Mouse (Mus musculus) adrenal gland, postnatal 25 days (tissue): ENCODE results near the gene Hoxb4. TPM values are rescaled to one million over a fixed set of nuclear protein-coding genes. Genes with fewer than 3 reads are reported as not detected.

ENCODE experiments used
- DNase-seq: peaks from one replicate; pipeline ENCODE4 v3.0.0; 2021; ENCODE audit warnings: mixed read lengths
- microRNA-seq, 2 experiments: library from miRNA; unstranded; fragments of <30 nt; microRNA quantifications; one replicate each; pipeline ENCODE4 v1.2.0; 2021
- total RNA-seq: library from RNA; stranded (reverse); gene quantifications from 2 replicates; pipeline ENCODE4 v1.2.3, GENCODE M21; 2021

Hoxb4 gene
- total RNA-seq, 1 experiment from 2014 or later: 31.5 TPM

DNA sequence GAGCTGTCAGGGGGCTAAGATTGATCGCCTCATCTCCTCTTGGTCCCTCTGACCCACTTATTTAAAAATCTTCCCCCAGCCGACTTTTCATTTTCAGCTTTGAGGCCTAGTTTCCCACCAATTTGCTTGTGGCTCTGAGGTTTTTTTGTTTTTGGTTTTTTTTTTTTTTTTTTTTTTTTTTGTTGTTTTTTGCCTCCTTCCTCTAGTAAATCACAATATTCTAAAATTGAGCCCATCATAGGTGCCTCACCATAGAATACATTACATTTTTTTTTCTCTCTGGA, 32.2 kb downstream of the Hoxb4 start, which contains the start of gene Hoxb2:
Gene Hoxb2 (plus strand): TSS at position 185 of the 284 bp plus-strand sequence.
- DNase-seq: no peak

- DNase-seq: no peak
These were observed 32.7 kb downstream of the Hoxb4 start for GRCm38 (mm10) chr11:96350791-96351190.

DNA sequence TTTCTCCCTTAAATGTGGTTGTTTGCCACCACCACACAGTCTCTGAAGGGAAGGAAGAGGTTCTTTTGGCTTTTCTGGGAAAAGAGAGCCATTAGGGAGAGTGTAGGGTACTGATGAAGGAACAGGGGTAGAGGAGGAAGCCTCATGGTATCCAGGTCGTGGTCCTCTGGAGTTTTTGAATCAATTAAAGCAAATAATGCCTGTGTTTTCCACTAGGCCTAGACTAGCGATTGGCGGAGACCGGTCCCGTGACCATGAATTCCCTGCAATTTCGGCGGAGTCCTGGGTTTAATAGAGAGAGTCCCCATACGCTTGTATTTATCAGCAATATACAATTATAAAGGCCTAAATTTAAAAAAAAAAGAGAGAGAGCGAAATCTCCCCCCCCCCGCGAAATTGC, 33.2 kb downstream of the Hoxb4 start:
- DNase-seq: no peak

GRCm38 (mm10) chr11:96351831-96352230, 33.8 kb downstream of the Hoxb4 start:
- DNase-seq: peak; percentile 72

DNA sequence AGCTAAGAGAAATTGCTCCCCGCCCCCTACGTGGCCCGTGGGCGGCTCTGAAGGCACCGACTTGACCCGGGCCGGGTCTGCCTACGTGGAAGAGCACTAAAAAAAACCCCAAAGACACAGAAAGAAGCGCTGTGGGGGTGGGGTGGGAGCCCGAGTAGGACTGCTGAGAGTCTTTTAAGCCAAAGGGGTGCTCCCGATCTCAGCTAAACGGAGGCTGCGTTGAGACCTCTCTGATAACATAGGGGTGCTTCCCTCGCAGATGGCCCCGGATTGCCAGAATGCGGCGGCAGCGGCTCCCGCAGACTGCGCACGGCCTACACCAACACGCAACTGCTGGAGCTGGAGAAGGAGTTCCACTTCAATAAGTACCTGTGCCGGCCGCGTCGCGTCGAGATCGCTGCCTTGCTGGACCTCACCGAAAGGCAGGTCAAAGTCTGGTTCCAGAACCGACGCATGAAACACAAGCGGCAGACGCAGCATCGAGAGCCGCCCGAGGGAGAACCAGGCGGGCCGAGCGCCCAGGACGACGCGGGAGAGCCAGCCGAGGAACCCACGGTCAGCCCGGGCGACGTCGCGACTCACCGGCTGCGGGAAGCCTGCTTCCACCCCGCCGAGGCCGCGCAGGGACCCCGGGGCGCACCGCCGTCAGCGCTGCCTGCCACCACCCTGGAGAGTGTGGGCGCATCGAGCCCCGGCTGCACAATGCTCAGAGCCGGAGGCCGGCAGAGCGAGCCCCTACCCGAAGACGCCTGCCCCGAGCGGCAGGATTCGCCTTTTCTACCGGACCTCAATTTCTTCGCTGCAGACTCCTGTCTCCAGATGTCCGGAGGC, 34.8 kb downstream of the Hoxb4 start:
- peak; percentile 60 for DNase-seq

- DNase-seq: no peak
These were observed 35.4 kb downstream of the Hoxb4 start for GRCm38 (mm10) chr11:96353522-96353841.

- DNase-seq: no peak
These were observed 35.9 kb downstream of the Hoxb4 start for GRCm38 (mm10) chr11:96353939-96354338.

- peak; percentile 68 for DNase-seq
These were observed 36.3 kb downstream of the Hoxb4 start for GRCm38 (mm10) chr11:96354376-96354775.

DNA sequence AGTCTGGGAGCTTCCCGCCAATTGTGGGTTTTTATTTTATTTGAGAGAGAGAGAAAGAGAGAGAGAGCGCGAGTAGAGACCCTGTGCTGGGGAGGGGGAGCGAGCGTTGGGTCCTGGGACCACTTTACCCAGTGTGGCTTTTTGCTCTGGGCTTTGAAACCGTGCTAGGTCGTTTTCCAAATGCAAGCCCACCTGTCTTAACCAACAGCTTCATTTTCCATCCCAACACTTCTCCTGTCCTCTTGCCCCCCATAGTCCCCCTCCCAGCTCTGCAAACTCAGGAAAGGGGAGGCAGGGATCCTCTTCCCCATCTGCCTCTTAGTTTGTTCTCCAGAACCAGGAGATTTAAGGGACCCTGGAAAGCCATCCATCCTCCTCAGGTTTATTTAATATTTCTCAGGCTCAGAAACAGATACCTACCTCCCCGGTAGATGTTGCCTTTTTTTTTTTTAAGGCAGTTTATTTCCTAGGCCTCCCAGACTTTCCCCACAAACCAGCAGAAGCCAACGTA, 36.8 kb downstream of the Hoxb4 start:
- no peak for DNase-seq

- DNase-seq: no peak
These were observed 45.7 kb downstream of the Hoxb4 start for GRCm38 (mm10) chr11:96363807-96364206.

DNA sequence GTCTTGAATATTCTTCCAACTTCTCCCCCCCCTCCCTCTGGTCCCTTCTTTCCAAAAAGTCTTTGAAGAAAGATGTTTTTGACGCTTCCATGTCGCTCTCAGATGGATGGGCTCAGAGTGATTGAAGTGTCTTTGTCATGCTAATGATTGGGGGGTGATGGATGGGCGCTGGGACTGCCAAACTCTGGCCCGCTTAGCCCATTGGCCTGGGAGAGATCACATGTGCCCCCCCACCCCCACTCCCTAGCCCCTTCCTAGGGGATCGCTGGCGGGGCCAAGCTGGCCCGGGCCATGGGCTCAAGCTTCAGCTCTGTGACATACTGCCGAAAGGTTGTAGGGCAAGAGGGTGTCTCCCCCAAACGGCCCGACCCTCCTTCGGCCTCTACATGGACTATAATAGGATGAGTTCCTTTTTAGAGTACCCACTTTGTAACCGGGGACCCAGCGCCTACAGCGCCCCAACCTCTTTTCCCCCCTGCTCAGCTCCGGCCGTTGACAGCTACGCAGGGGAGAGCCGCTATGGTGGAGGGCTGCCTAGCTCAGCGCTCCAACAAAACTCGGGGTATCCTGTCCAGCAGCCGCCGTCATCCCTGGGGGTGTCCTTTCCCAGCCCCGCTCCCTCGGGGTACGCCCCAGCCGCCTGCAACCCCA, 47.5 kb downstream of the Hoxb4 start, which contains the start of gene Hoxb1:
Gene Hoxb1 (plus strand): TSS at position 312 of the 651 bp plus-strand sequence.
- DNase-seq: no peak

- no peak for DNase-seq
These were observed 48.3 kb downstream of the Hoxb4 start for GRCm38 (mm10) chr11:96366092-96367041.

DNA sequence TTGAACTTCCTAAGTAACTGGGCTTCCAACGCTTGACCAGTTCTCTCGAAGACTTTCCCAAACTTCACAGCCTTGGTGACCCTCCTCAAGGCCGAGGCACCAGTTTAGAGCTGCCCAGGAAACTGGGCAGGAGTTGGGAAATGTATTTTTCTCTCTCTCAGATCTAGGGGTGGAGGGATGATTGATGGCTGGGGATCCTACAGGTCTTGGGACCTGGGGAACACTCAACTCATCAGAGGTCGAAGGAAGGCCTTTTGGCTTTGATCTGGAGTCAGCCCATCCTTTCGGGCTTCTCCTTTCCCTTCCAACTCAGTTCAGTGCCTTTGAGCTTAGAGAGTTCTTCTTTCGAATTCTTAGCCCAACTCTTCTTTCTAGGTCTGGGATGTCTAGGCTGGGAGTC, 49.1 kb downstream of the Hoxb4 start:
- no peak for DNase-seq

DNA sequence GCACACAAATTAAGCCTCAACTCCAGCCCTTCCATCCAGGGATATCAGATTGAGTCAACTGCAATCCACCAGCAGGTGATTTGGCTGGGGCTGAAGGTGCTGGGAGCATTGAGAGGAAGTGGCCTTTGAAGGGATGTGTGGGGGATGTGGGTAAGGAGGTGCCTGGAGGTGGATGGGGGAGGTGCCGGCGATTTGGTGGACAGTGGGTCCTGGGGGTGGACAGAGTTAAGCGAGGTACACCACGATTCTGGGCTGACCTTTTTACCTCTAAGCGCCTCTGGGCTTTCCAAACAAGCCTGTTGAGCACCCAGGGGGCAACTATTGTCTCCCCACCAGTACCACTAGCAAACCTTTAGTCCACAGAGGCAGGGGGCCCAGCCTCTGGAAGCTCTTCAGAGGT, 50.6 kb downstream of the Hoxb4 start:
- DNase-seq: no peak

DNA sequence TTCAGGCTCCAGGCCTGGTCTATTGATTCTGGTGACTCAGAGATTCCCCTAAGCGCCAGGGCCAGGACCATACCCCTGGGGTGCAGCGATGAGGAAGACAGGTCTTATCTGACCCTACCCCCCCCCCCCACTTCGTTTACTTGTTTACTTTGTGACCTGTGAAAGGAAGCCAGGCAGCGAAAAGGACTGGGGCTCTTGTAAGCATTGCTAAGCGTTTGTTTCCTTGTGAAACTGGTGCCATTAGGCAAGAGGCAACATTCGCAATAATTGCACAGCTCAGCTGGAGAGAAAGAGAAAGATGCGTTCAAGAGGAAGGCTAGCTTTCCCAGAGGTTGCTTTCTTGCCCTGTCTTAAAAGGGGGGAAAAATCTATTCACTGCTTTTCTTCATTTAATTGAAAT, 51.1 kb downstream of the Hoxb4 start:
- DNase-seq: no peak

Small RNAs within 50 kb of the gene (microRNA-seq; reads per million reads assigned to microRNA genes)
- 51,196 to 89,197 reads per million in 2 experiments for gene Mir10a

Other genes with a start within 250 kb of the Hoxb4 start
- 260 and 278 TPM in 2 replicates for gene Atp5g1, start 242.6 kb upstream of the Hoxb4 start, total RNA-seq
- not detected in 2 replicates for gene Calcoco2, start 206.3 kb upstream of the Hoxb4 start, total RNA-seq
- gene Ttll6, start 184.5 kb upstream of the Hoxb4 start, total RNA-seq: not detected in 2 replicates
- gene Hoxb13, start 124.0 kb upstream of the Hoxb4 start, total RNA-seq: not detected in 2 replicates
- 202 and 263 TPM in 2 replicates for gene Hoxb9, start 46.8 kb upstream of the Hoxb4 start, total RNA-seq
- gene Hoxb8, start 36.4 kb upstream of the Hoxb4 start, total RNA-seq: 84.9 and 94.6 TPM in 2 replicates
- 54.7 and 58.6 TPM in 2 replicates for gene Hoxb7, start 31.6 kb upstream of the Hoxb4 start, total RNA-seq
- 74.4 and 78.8 TPM in 2 replicates for gene Hoxb6, start 25.8 kb upstream of the Hoxb4 start, total RNA-seq
- 36.5 and 36.8 TPM in 2 replicates for gene Hoxb5, start 14.9 kb upstream of the Hoxb4 start, total RNA-seq
- 33.0 and 40.1 TPM in 2 replicates for gene Hoxb3, start 5.1 kb downstream of the Hoxb4 start, total RNA-seq
- 24.0 and 25.6 TPM in 2 replicates for gene Hoxb2, start 32.3 kb downstream of the Hoxb4 start, total RNA-seq
- not detected in 2 replicates for gene Hoxb1, start 47.5 kb downstream of the Hoxb4 start, total RNA-seq
- 6.7 and 7.4 TPM in 2 replicates for gene Skap1, start 146.3 kb downstream of the Hoxb4 start, total RNA-seq